Mouse (Mus musculus) liver, embryonic 16.5 days (tissue): Measurements from ENCODE around the gene Cux1. TPM values are rescaled to one million over a fixed set of nuclear protein-coding genes. Genes with fewer than 3 reads are reported as not detected.

Experiments
- ATAC-seq: fragments of 200-750 bp; cut with Nextera tagmentation; 2 replicates; pipeline ENCODE4 v1.8.0; 2017; ENCODE audit warnings: low read depth, mild to moderate bottlenecking, moderate number of reproducible peaks, moderate library complexity
- H3K27ac ChIP-seq: fragments of 300-500 bp; sonication (generic); 2 replicates; pipeline ENCODE4 v1.5.1; 2014; ENCODE audit warnings: mild to moderate bottlenecking, low read length
- H3K27me3 ChIP-seq: fragments of 300-500 bp; sonication (generic); 2 replicates; pipeline ENCODE4 v1.6.1; 2014; ENCODE audit warnings: low read depth, low read length, mixed read lengths; ENCODE audit not compliant: control insufficient read depth, insufficient read depth
- H3K36me3 ChIP-seq: fragments of 300-500 bp; sonication (generic); 2 replicates; pipeline ENCODE4 v1.6.1; 2014; ENCODE audit warnings: mild to moderate bottlenecking; ENCODE audit not compliant: control insufficient read depth, insufficient read depth
- H3K4me1 ChIP-seq: fragments of 300-500 bp; sonication (generic); 2 replicates; pipeline ENCODE4 v1.6.1; 2014; ENCODE audit warnings: low read depth, low read length, mixed read lengths; ENCODE audit not compliant: control insufficient read depth
- H3K4me2 ChIP-seq: fragments of 300-500 bp; sonication (generic); 2 replicates; pipeline ENCODE4 v1.6.1; 2014; ENCODE audit warnings: low read depth, low read length, mixed read lengths
- H3K4me3 ChIP-seq: fragments of 300-500 bp; sonication (generic); 2 replicates; pipeline ENCODE4 v1.5.1; 2014; ENCODE audit warnings: low read depth, mild to moderate bottlenecking, low read length
- H3K9ac ChIP-seq: fragments of 300-500 bp; sonication (generic); 2 replicates; pipeline ENCODE4 v1.6.1; 2014; ENCODE audit warnings: low read depth, low read length
- H3K9me3 ChIP-seq: fragments of 300-500 bp; sonication (generic); replicated peaks from 2 replicates; pipeline ENCODE4 v1.6.1; 2016; ENCODE audit warnings: low read length; ENCODE audit not compliant: control insufficient read depth
- WGBS: fragments of 180-500 bp; shearing (Covaris S2); extraction: QIAGEN DNeasy Blood & Tissue Kit; methylation state at CpG from one replicate; pipeline ENCODE4 v1.1.7; 2014; ENCODE audit not compliant: insufficient replicate concordance; 5-methylcytosine and 5-hydroxymethylcytosine counted together
- polyA plus RNA-seq: library from polyadenylated mRNA; unstranded; fragments of >200 nt; fragmentation: Nextera tagmentation; extraction: Ambion mirVana; gene quantifications from 2 replicates; pipeline ENCODE4 v1.2.1, GENCODE M21; 2015

Cux1 gene
- polyA plus RNA-seq, 1 experiment from 2014 or later: 17.1 TPM

DNA sequence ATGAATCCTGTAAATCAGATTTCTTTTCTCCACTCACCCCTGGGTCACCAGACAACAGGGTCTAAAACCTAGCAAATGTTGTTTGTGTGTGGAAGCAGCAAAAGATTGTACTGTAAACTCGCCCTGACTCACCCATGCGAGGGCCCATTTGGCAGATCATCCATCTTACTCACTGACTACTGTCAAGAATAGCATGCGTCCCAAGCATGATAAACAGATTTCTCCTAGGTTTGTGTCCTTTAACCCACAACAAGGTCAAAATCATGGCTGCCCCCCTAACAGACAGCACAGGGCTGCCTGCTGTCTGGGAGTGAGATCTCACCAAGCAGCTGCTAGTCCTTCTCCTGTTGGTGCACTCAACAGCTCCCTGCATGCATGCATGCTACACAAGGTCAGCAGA, 277.5 kb downstream of the Cux1 start:
- no peaks in the 10 kb centered on the region for H3K4me1 ChIP-seq
- WGBS: 72% methylated on average over 3 of the region's 3 CpGs
- H3K4me3 ChIP-seq: no peak overlapping the region
- H3K36me3 ChIP-seq: no peaks in the 10 kb centered on the region
- H3K9me3 ChIP-seq: no peaks in the 10 kb centered on the region
- H3K9ac ChIP-seq: no peak overlapping the region
- no peaks in the 10 kb centered on the region for H3K27me3 ChIP-seq
- no peak for ATAC-seq
- no peak overlapping the region for H3K4me2 ChIP-seq
- H3K27ac ChIP-seq: no peak overlapping the region

DNA sequence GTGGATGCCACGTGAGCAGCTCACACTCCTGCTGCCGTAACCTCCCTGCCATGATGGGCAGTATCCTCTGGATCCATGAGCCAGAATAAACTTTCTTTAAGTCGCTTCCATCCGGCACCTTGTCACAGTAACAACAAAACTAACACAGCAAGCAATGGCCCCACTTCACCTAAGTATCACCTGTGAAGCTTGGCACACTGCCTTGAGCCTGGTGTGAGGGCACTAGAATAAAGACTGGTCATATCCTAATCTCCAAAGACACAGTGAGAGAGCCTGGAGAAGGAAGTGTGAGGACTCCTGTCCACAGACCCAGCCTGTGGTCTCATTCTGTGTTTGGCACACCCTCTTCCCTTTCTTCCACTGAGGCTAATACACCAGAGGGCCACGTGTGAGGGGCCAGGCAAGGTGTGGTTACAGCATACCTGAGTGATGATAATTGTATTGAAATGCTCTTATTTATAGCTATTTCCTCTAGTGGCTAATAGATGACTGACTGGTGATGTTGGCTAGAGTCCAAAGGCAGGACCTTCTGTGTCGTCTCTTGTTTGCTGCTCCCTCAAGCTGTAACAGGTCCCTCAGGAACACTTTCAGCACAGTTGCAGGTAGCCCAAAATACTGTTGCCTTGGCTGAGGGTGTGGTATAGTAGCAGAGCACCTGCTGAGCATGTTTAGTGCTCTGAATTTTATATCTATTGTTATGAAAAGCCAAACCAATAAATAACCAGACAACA, 278.8 kb downstream of the Cux1 start:
- H3K27ac ChIP-seq: no peak overlapping the region
- H3K4me2 ChIP-seq: no peak overlapping the region
- H3K9me3 ChIP-seq: no peaks in the 10 kb centered on the region
- no peak for ATAC-seq
- no peak overlapping the region for H3K4me3 ChIP-seq
- no peak overlapping the region for H3K9ac ChIP-seq
- 69% methylated on average over 6 of the region's 6 CpGs for WGBS
- no peaks in the 10 kb centered on the region for H3K27me3 ChIP-seq
- H3K36me3 ChIP-seq: no peaks in the 10 kb centered on the region
- H3K4me1 ChIP-seq: no peaks in the 10 kb centered on the region

DNA sequence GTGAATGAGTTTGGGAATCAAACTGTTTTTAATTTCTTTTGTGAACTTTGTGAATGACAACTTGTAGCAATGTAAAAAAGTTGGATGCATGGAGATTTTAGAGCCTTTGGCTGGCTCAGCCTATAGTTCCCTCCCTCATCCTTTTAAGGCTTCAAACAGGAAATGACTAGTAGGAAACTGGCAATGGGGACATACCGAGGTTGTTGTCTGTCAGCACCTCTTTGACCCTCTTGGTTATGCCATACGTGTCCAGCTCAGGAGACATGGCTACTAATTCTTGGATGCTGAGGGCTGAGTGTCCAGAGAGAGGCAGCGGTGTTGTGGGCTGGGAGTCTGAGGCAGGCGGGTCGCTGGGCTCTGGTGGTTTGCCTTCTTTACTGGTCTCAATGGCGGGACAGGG, 280.7 kb downstream of the Cux1 start:
- no peaks in the 10 kb centered on the region for H3K4me1 ChIP-seq
- H3K27me3 ChIP-seq: no peaks in the 10 kb centered on the region
- 63% methylated on average over 6 of the region's 6 CpGs for WGBS
- no peak overlapping the region for H3K9ac ChIP-seq
- no peak for ATAC-seq
- no peak overlapping the region for H3K4me2 ChIP-seq
- peaks cover 2% of the 10 kb centered on the region; the same call in 1 of the 2 replicates for H3K36me3 ChIP-seq
- no peaks in the 10 kb centered on the region for H3K9me3 ChIP-seq
- H3K27ac ChIP-seq: no peak overlapping the region
- no peak overlapping the region for H3K4me3 ChIP-seq

- no peaks in the 10 kb centered on the region for H3K27me3 ChIP-seq
- H3K4me2 ChIP-seq: no peak overlapping the region
- no peaks in the 10 kb centered on the region for H3K4me1 ChIP-seq
- no peak overlapping the region for H3K4me3 ChIP-seq
- ATAC-seq: no peak
- H3K9me3 ChIP-seq: no peaks in the 10 kb centered on the region
- no peak overlapping the region for H3K9ac ChIP-seq
- H3K27ac ChIP-seq: no peak overlapping the region
- H3K36me3 ChIP-seq: peaks cover 2% of the 10 kb centered on the region; the same call in 1 of the 2 replicates
- 81% methylated on average over 7 of the region's 7 CpGs for WGBS
Measured at GRCm38 (mm10) chr5:136285106-136285505, 282.2 kb downstream of the Cux1 start.

GRCm38 (mm10) chr5:136281351-136281750, 285.9 kb downstream of the Cux1 start:
- WGBS: 59% methylated on average over 6 of the region's 6 CpGs
- Histone ChIP-seq H3K9me3 (no peaks in the 10 kb centered on the region), H3K4me1 (no peaks in the 10 kb centered on the region), H3K27ac (no peak overlapping the region), H3K9ac (no peak overlapping the region), H3K36me3 (peaks cover 6% of the 10 kb centered on the region; the same call in 1 of the 2 replicates), H3K4me2 (no peak overlapping the region), H3K4me3 (no peak overlapping the region), H3K27me3 (no peaks in the 10 kb centered on the region)
- no peak for ATAC-seq

- ATAC-seq: no peak
- WGBS: 88% methylated on average over 43 of the region's 43 CpGs
- Histone ChIP-seq H3K27ac (no peak overlapping the region), H3K4me1 (no peaks in the 10 kb centered on the region), H3K4me3 (no peak overlapping the region), H3K36me3 (peaks cover 4% of the 10 kb centered on the region; the same call in 1 of the 2 replicates), H3K9ac (no peak overlapping the region), H3K27me3 (no peaks in the 10 kb centered on the region), H3K9me3 (no peaks in the 10 kb centered on the region), H3K4me2 (no peak overlapping the region)
Measured at GRCm38 (mm10) chr5:136274739-136275138, 292.6 kb downstream of the Cux1 start.

- no peak overlapping the region for H3K4me3 ChIP-seq
- no peaks in the 10 kb centered on the region for H3K4me1 ChIP-seq
- no peaks in the 10 kb centered on the region; the same call in 1 of the 2 replicates for H3K36me3 ChIP-seq
- WGBS: 68% methylated on average over 4 of the region's 4 CpGs
- H3K27ac ChIP-seq: no peak overlapping the region
- H3K27me3 ChIP-seq: no peaks in the 10 kb centered on the region
- no peak overlapping the region for H3K9ac ChIP-seq
- no peak for ATAC-seq
- H3K9me3 ChIP-seq: no peaks in the 10 kb centered on the region
- no peak overlapping the region for H3K4me2 ChIP-seq
Measured at GRCm38 (mm10) chr5:136269937-136270336, 297.4 kb downstream of the Cux1 start.

DNA sequence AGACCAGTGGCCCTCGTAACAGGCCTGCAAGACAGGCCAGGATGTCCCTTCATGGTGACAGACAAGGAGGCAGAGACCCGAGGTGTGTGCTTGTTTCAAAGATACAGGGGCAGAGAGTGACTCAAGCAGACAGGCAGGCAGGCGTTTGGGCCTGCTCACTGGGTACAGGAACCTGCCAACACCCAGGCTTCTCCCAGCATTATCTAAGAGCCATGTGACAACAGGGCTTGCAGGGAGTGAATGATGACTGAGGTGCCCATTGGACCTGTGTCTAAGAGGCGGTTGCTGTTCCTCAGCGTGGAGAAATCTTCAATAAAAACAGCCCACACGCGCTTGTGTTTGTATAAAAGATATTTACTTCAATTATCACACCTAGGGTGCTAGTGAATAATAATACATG, 301.2 kb downstream of the Cux1 start:
- Histone ChIP-seq H3K4me1 (no peaks in the 10 kb centered on the region), H3K9ac (no peak overlapping the region), H3K36me3 (no peaks in the 10 kb centered on the region), H3K9me3 (no peaks in the 10 kb centered on the region), H3K4me3 (no peak overlapping the region), H3K27me3 (no peaks in the 10 kb centered on the region), H3K4me2 (no peak overlapping the region), H3K27ac (no peak overlapping the region)
- 60% methylated on average over 7 of the region's 7 CpGs for WGBS
- ATAC-seq: no peak

DNA sequence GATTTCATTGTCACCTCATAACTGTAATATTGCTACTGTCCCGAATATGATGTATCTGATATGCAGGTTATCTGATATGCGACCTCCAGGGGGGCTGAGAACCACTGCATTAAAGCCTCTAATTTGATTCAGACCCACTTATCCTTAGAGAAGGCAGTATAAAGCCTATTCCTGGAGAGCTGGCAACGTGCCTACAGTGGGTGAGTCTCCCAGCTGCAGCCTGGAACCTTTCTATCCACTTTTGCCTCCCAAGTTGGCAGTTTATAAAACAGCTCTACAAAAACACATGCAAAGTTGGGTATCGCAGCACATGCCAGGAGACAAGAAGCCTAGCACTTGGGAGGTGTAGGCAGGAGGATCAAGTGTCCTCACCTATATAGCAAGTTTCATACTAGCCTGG, 303.9 kb downstream of the Cux1 start:
- Histone ChIP-seq H3K27ac (no peak overlapping the region), H3K4me3 (no peak overlapping the region), H3K9me3 (no peaks in the 10 kb centered on the region), H3K4me1 (no peaks in the 10 kb centered on the region), H3K4me2 (no peak overlapping the region), H3K9ac (no peak overlapping the region), H3K27me3 (no peaks in the 10 kb centered on the region), H3K36me3 (no peaks in the 10 kb centered on the region)
- 61% methylated on average over 4 of the region's 4 CpGs for WGBS
- no peak for ATAC-seq
